Mouse (Mus musculus) activated CD4-positive, CD25-positive, alpha-beta regulatory T cell, adult 4 months (primary cell): ENCODE measurements around the gene Nelfcd. TPM values are rescaled to one million over a fixed set of nuclear protein-coding genes. Genes with fewer than 3 reads are reported as not detected.

Experiments used
- polyA plus RNA-seq, 2 experiments: library from polyadenylated mRNA; unstranded; fragments of 100-300 nt; shearing (Covaris generic); gene quantifications; one replicate each; pipeline ENCODE4 v1.2.1; 2017

Nelfcd gene
- polyA plus RNA-seq, 2 experiments from 2014 or later = 43.5 to 65.3 TPM

Other genes starting within 250 kb of the Nelfcd start
- 100 to 1,000 TPM; 102 to 126 TPM for gene Gnas, start 131.5 kb upstream of the Nelfcd start, polyA plus RNA-seq
- gene Gm20721, start 69.1 kb upstream of the Nelfcd start, polyA plus RNA-seq = under 1 TPM in 1 of 2 experiments, not detected in 1; 0.40 TPM
- 100 to 1,000 TPM in 1 of 2 experiments, 10 to 100 TPM in 1; 84.4 to 120 TPM for gene Ctsz, start 23.2 kb downstream of the Nelfcd start, polyA plus RNA-seq
- under 1 TPM in 1 of 2 experiments, not detected in 1; 0.34 TPM for gene Tubb1, start 34.9 kb downstream of the Nelfcd start, polyA plus RNA-seq
- gene Atp5e, start 48.3 kb downstream of the Nelfcd start, polyA plus RNA-seq = 100 to 1,000 TPM; 705 to 752 TPM
- 10 to 100 TPM; 81.2 to 90.9 TPM for gene Prelid3b, start 57.3 kb downstream of the Nelfcd start, polyA plus RNA-seq
- 1 to 10 TPM; 7.3 to 7.6 TPM for gene Zfp831, start 227.7 kb downstream of the Nelfcd start, polyA plus RNA-seq